In the genomic region with DNA sequence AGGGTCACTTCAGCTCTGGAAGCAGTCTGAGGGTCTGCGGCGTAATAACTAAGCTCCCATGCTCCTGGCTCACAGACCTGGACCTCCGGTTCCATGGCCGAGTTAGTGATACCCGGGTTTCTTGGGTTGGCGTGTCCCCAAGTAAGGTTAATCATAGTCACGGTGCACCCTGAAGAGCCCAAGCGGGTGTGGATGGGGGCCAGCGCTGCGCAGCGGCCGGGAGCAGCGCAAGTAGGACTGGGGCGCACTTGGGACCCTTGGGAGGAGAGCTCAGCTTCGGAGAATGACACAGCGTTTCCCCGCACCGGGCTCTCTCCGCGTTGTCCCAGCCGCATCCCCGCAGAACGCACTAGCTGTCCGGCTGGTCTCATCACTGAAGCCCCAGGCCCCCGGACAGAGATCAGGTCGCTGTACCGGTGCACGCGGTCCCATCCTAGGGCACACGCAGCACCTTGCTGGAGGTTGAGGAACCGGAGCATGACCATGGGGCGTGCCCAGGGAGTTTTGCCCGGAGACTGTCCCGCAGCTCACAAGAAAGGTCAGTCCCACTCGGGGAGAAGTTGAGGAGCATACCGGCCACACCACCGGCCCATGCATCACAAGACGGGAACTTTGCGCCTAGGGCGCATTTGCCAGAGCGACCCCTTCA, we compare ENCODE assay signal across 8 mouse cellular contexts. TPM values are rescaled to one million over a fixed set of nuclear protein-coding genes. Genes with fewer than 3 reads are reported as not detected.
DNase-seq lines count a peak whose midpoint lies in the region; ATAC-seq and TF ChIP-seq lines count a peak whose summit lies in the region.

No protein-coding gene starts in this region.

- H3K27ac ChIP-seq in cerebellum, adult 2 months (ENCODE audit: insufficient read depth, low read length), result peak overlapping the region; percentile 3
- peak overlapping the region; percentile 48 for H3K27ac ChIP-seq in cortical plate, adult 2 months (ENCODE audit: insufficient read depth, low read length)
- H3K27ac ChIP-seq in hindbrain, embryonic 10.5 days, result peak overlapping the region; percentile 96
- H3K27ac ChIP-seq in liver, embryonic 14.5 days, result no peak overlapping the region
- peak overlapping the region; percentile 39 for H3K27ac ChIP-seq in olfactory bulb, adult 2 months (ENCODE audit: insufficient read depth, low read depth, low read length)

- no peak for TF ChIP-seq EP300 in liver, embryonic 14.5 days (IDR thresholded peaks at IDR 0.05; ENCODE audit: low read depth)

- no peaks in the 10 kb centered on the region for H3K36me3 ChIP-seq in hindbrain, embryonic 10.5 days
- H3K36me3 ChIP-seq in liver, embryonic 14.5 days (replicated peaks; ENCODE audit: control insufficient read depth, insufficient read depth, low read depth), result no peaks in the 10 kb centered on the region

- no peak for TF ChIP-seq POLR2A in cerebellum, adult 2 months (IDR thresholded peaks at IDR 0.05; ENCODE audit: borderline replicate concordance, insufficient read depth, low read length)
- no peak for TF ChIP-seq POLR2A in cortical plate, adult 2 months (IDR thresholded peaks at IDR 0.05; ENCODE audit: extremely low read depth, insufficient read depth, low read length)
- no peak for TF ChIP-seq POLR2A in olfactory bulb, adult 2 months (IDR thresholded peaks at IDR 0.05; ENCODE audit: insufficient read depth, low read depth, low read length)

- peaks cover 9% of the 10 kb centered on the region for H3K4me1 ChIP-seq in cerebellum, adult 2 months (ENCODE audit: control insufficient read depth, insufficient read depth, low read length)
- peaks cover 4% of the 10 kb centered on the region; the same call in 1 of the 2 replicates for H3K4me1 ChIP-seq in cortical plate, adult 2 months (ENCODE audit: control insufficient read depth, insufficient read depth, low read length)
- peaks cover 29% of the 10 kb centered on the region for H3K4me1 ChIP-seq in hindbrain, embryonic 10.5 days (replicated peaks)
- peaks cover 0 to 8% of the 10 kb centered on the region in 2 experiments; a peak in 2 of 4 replicates for H3K4me1 ChIP-seq in liver, embryonic 14.5 days (replicated peaks; ENCODE audit: control insufficient read depth in 2 of 2, insufficient read depth in 2 of 2, low read length in 1 of 2)
- H3K4me1 ChIP-seq in olfactory bulb, adult 2 months (ENCODE audit: control insufficient read depth, insufficient read depth, low read length), result peaks cover 8% of the 10 kb centered on the region

- ATAC-seq in liver, embryonic 14.5 days (ENCODE audit: insufficient read depth), result peak; percentile 36

- H3K4me2 ChIP-seq in liver, embryonic 14.5 days (ENCODE audit: low read depth), result peak overlapping the region; percentile 94

- DNase-seq in cerebellum, adult 2 months, result peak in 1 of 2 experiments; percentile 55
- DNase-seq in cerebellum, postnatal 4 days (ENCODE audit: low spot score in 2 of 2), result no peak
- peak; percentile 51 for DNase-seq in 3T3-L1 (ENCODE audit: low read depth, low spot score)
- no peak for DNase-seq in hindbrain, embryonic 10.5 days (ENCODE audit: low spot score)
- no peak for DNase-seq in liver, embryonic 14.5 days (ENCODE audit: low read depth in 3 of 3, low spot score in 3 of 3)
- no peak for DNase-seq in thymus, postnatal 4 days

- H3K4me3 ChIP-seq in cerebellum, adult 2 months (replicated peaks; ENCODE audit: insufficient read depth, low read depth, low read length), result peak overlapping the region; percentile 85
- H3K4me3 ChIP-seq in cortical plate, adult 2 months (ENCODE audit: insufficient read depth, low read length), result peak overlapping the region; percentile 93
- H3K4me3 ChIP-seq in hindbrain, embryonic 10.5 days, result peak overlapping the region; percentile 78
- peak overlapping the region; percentile 75 to 84 for H3K4me3 ChIP-seq in liver, embryonic 14.5 days (ENCODE audit: insufficient read depth in 1 of 2, low read depth in 2 of 2, low read length in 2 of 2)
- peak overlapping the region; percentile 87 for H3K4me3 ChIP-seq in olfactory bulb, adult 2 months (ENCODE audit: insufficient read depth, low read depth, low read length)

- no peaks in the 10 kb centered on the region for H3K9me3 ChIP-seq in hindbrain, embryonic 10.5 days
- no peaks in the 10 kb centered on the region for H3K9me3 ChIP-seq in liver, embryonic 14.5 days (ENCODE audit: control insufficient read depth, low read length)

- H3K9ac ChIP-seq in liver, embryonic 14.5 days (replicated peaks), result peak overlapping the region; percentile 68

- under 1% methylated on average over 41 of the region's 41 CpGs for WGBS in cerebellum, adult 2 months
- WGBS in hindbrain, embryonic 10.5 days, result under 1% methylated on average over 41 of the region's 41 CpGs
- under 1% methylated on average over 41 of the region's 41 CpGs for WGBS in liver, embryonic 14.5 days (ENCODE audit: insufficient replicate concordance)
- WGBS in olfactory bulb, adult 2 months, result under 1% methylated on average over 41 of the region's 41 CpGs

- TF ChIP-seq CTCF in cerebellum, adult 2 months (IDR thresholded peaks at IDR 0.05; ENCODE audit: borderline replicate concordance, insufficient read depth, low read depth, low read length), result no peak
- no peak for TF ChIP-seq CTCF in cortical plate, adult 2 months (IDR thresholded peaks at IDR 0.05; ENCODE audit: extremely low read depth, insufficient read depth, low read length)
- TF ChIP-seq CTCF in liver, embryonic 14.5 days (IDR thresholded peaks at IDR 0.05; ENCODE audit: low read depth), result no peak
- TF ChIP-seq CTCF in olfactory bulb, adult 2 months (IDR thresholded peaks at IDR 0.05; ENCODE audit: insufficient read depth, low read depth, low read length), result no peak

- no peaks in the 10 kb centered on the region for H3K27me3 ChIP-seq in cerebellum, adult 2 months (ENCODE audit: control insufficient read depth, insufficient read depth, low read length)
- peaks cover 43% of the 10 kb centered on the region for H3K27me3 ChIP-seq in hindbrain, embryonic 10.5 days (ENCODE audit: insufficient read depth, poor library complexity, severe bottlenecking)
- H3K27me3 ChIP-seq in liver, embryonic 14.5 days (ENCODE audit: control insufficient read depth, insufficient read depth, low read length), result peaks cover 3% of the 10 kb centered on the region

RNA-seq across cellular contexts. Expression of gene Sfxn5, which starts 0.7 kb away (rescaled TPM):
- polyA plus RNA-seq in cerebellum, adult 2 months (2012; rRNA removed), result 169 and 172 TPM in 2 replicates
- 163 and 164 TPM in 2 replicates for polyA plus RNA-seq in cortical plate, adult 2 months (2012; rRNA removed)
- polyA plus RNA-seq in hindbrain, embryonic 10.5 days (2016; fragmentation: Nextera tagmentation; extraction: Ambion mirVana), result 8.0 and 9.4 TPM in 2 replicates
- 0.69 and 0.77 TPM in 2 replicates for polyA plus RNA-seq in liver, embryonic 14.5 days (2012; rRNA removed)
- 0.49 and 1.2 TPM in 2 replicates for polyA plus RNA-seq in liver, embryonic 14.5 days (2014; fragmentation: Nextera tagmentation; extraction: Ambion mirVana)
- polyA plus RNA-seq in olfactory bulb, adult 2 months (2012; ENCODE audit: insufficient read depth, insufficient read length, low replicate concordance, missing spikeins), result not detected in 2 replicates

RNA-seq across cellular contexts. Expression of gene Rab11fip5, which starts 42.0 kb away (rescaled TPM):
- polyA plus RNA-seq in cerebellum, adult 2 months (2012; rRNA removed), result 70.7 and 75.2 TPM in 2 replicates
- polyA plus RNA-seq in cortical plate, adult 2 months (2012; rRNA removed), result 46.6 and 48.5 TPM in 2 replicates
- 3.9 and 5.8 TPM in 2 replicates for polyA plus RNA-seq in hindbrain, embryonic 10.5 days (2016; fragmentation: Nextera tagmentation; extraction: Ambion mirVana)
- 0.29 and 0.40 TPM in 2 replicates for polyA plus RNA-seq in liver, embryonic 14.5 days (2012; rRNA removed)
- polyA plus RNA-seq in liver, embryonic 14.5 days (2014; fragmentation: Nextera tagmentation; extraction: Ambion mirVana), result 0.33 and 0.61 TPM in 2 replicates
- polyA plus RNA-seq in olfactory bulb, adult 2 months (2012; ENCODE audit: insufficient read depth, insufficient read length, low replicate concordance, missing spikeins), result not detected in 2 replicates
